Mouse (Mus musculus) brown adipose tissue, adult 24 weeks (tissue): ENCODE data around the gene Gm49403. TPM values are rescaled to one million over a fixed set of nuclear protein-coding genes. Genes with fewer than 3 reads are reported as not detected.
A peak's percentile ranks its signal among the peaks of the same experiment; 100 is the strongest.
"Not testable (repeated sequence)": the region's sequence is repeated elsewhere in the genome, so short reads cannot be mapped to it uniquely, and the experiment has no call there.

Experiments used
- H3K27ac ChIP-seq: fragments of 200-500 bp; replicated peaks from 2 replicates; pipeline ENCODE4 v1.5.1; 2012; ENCODE audit warnings: low read depth, mild to moderate bottlenecking, low read length
- H3K4me1 ChIP-seq: fragments of 200-500 bp; 2 replicates; pipeline ENCODE4 v1.6.1; 2012; ENCODE audit warnings: low read length, mixed read lengths; ENCODE audit not compliant: control insufficient read depth, insufficient read depth, insufficient read length
- H3K4me3 ChIP-seq: fragments of 200-500 bp; 2 replicates; pipeline ENCODE4 v1.5.1; 2012; ENCODE audit warnings: low read depth, mild to moderate bottlenecking, low read length, moderate library complexity; ENCODE audit not compliant: insufficient read depth
- polyA plus RNA-seq: library from polyadenylated mRNA; stranded (reverse); fragments of >200 nt; gene quantifications from 2 replicates; pipeline ENCODE4 v1.2.4, GENCODE M21; 2012; ENCODE audit not compliant: missing spikeins, insufficient read depth, insufficient read length

Gm49403 gene
- not detected in 2 replicates for polyA plus RNA-seq

DNA sequence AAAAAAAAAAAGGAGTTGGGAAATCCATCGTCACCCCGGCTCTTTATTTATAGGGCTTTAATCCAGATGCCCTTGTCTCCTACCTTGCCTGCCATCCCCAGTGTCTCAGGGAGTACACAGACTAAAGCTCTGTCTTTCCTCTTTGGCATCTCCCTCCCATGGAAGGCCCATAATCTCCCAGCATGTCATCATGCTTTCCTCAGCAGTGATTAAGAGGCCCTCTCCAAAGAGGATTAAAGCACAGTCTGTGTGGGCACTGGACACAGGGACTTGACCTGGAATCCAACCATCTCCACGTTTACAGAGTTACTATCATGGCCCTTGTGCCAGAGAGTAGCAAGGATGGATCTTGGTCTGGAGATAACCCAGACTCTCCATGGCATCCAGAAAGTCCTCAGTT is at the start of gene Gm49403, which contains the start of gene Lbhd1:
Gm49403 (plus strand) TSS at position 315 of the 400 bp plus-strand sequence.
Lbhd1 (plus strand) TSS at position 117 of the 400 bp plus-strand sequence.
- no peak within 1 kb of the TSS for H3K4me3 ChIP-seq
- peaks cover 7% of the 10 kb centered on the region; the same call in 1 of the 2 replicates for H3K4me1 ChIP-seq
- no peak within 1 kb of the TSS for H3K27ac ChIP-seq

DNA sequence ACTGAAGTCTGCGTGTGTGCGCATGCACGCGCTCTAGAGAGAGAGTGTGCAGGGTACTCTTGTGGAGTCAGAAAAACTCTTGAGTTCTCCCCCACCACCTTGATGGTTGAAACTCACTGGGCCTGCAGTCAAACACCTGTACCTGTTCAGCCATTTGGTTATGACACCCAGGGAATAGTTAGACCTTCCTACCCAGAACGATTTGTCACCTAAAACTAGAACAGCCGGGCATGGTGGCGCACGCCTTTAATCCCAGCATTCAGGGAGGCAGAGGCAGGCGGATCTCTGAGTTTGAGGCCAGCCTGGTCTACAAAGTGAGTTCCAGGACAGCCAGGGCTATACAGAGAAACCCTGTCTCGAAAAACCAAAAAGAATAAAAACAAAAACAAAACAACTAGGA is 47.4 kb upstream of the Gm49403 start:
- not testable (repeated sequence) for H3K27ac ChIP-seq, H3K4me3 ChIP-seq
- H3K4me1 ChIP-seq, result peaks cover 13% of the 10 kb centered on the region

DNA sequence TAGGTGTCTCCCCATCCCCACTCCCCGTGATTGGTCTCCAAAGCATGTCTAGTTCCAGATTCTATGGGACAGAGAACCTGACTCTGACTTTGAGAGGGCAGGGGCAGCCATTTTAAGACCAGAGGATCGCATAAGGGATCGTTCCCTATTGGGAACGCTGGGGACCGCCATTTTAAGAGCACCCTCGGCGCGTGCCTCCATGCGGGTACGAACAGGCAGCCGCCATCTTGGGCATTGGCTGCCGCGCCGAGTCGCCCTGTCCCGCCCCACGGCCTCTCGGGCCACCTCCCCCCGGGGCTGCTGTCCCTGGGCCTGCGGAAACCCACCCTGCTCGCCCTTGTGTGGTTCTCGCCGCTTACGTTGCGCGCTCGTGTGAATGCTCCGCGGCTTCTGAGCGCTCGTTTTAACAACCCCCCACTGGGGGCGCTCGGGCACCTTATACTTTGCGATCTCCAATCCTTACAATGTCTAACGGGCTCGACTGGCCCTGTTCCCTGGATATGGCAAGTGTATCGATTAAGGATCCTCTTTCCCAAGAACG is 46.4 kb upstream of the Gm49403 start, which contains the start of gene Bscl2:
Bscl2 (plus strand) TSS at position 217 of the 541 bp plus-strand sequence.
- Histone ChIP-seq H3K4me1 (peaks cover 14% of the 10 kb centered on the region), H3K27ac (peak within 1 kb of the TSS; percentile 69), H3K4me3 (peak within 1 kb of the TSS; percentile 72)

DNA sequence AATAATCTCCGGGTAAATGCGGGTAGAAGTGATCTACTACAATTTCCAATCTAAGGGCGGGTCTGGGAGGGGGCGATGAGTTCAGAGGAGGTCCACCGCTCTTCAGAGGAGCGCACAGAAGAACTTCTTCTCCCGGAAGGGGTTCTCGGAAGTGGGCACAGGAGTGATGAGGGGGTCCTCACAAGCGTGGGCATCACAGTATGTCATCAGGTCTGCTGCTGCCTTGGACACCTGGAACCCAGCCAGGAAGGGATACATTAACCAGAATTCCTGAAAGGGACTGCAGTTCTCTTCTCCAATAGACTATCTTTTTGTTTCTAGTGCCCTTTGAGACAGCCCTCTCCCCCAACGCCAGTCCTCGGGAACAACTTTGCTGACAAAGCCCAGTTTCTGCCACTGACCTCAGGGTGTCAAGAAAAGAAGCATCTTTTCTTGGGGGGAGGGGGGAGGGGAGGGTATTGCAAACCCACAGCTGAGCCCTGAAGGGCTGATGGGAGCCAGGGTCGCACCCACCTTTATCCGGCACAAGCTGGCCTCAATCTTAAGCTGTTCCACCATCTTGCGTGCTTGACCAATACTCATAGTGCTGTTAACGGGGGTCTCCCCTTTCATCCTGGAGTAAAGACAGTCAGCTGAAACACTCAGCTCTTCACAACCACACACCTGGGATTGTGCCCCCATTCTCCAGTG is 45.5 kb upstream of the Gm49403 start:
- Histone ChIP-seq H3K4me3 (peak overlapping the region; percentile 72), H3K27ac (peak overlapping the region; percentile 69), H3K4me1 (peaks cover 14% of the 10 kb centered on the region)

DNA sequence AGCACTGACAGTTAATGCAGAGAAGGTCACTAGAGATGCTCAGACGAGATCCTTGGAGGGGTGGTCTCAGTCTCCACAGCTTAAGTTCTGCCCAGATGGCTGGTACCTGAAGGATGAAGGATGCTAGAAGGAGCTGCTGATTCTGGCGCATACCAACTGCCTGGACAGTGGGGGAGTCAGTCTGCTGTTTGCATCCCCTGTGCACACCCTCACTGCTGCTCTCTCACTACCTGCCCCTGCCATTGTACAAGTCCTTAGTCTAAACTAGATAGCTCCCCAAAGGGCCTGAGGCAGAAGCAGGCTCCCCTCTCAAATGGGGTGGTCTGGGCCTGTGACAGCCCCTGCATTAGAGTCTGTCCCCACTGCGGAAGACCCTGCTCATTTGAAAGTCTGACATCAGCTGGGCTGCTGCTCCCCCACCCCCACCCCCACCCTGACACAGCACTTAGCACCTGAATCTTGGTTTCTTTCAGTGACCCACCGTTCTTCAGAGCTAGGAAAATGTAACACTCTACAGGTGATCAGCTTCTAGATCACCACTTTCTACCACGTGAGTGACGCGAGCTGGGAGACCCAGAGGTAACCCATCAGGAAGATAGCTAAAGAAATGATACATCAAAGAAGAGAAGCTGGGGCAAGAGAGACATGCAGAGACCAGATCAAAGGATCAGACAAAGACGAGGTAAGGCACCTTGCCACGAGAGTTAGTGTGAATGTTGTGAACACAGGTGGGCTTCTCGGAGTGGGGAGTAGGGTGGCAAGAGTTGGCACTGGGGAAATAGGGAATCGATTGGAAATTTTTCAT is 44.4 kb upstream of the Gm49403 start, which contains the start of gene Gng3:
Gng3 (minus strand) TSS at position 92 of the 805 bp plus-strand sequence.
- Histone ChIP-seq H3K4me3 (peak within 1 kb of the TSS; percentile 72), H3K27ac (peak within 1 kb of the TSS; percentile 69), H3K4me1 (peaks cover 14% of the 10 kb centered on the region)

DNA sequence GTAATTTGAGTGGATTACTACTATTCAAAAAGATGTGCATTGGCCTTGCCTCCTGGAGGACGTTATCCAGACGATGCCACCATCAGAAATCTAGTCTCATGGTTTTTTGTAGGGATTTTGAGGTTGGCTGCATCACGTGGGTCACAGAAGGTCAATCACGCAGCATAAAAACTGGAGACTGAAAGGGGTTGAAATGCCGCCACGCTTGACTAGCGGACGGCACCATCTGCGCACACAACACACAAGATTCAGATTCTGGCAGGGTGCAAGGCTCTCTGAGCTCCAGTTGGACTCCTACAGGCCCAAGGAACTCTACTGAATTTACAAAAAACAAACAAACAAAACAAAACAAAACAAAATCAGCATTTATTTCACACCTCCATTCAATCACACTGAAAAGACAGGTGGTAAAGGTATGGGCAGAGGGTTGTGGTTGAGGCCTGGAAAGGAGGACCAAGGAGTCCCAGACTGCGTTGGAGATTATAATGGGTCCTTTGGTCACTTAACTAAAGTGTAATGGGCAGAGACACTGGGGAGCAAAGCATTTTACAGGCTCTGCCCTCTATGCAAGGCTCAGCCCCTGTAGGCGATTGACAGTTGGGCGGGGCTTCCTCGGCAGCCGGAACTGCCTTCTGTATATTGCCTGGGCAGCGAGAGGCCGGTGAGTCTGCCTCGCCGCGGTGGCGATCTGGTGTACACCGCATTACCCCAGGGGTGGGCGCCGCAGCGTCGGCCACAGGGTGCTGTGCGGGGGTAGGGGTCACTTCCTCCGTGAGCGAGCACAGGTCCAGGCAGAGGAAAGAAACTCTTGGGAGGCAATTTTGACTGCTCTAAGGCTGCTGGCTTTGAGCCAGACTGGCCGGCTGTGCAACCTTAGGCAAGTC is 43.6 kb upstream of the Gm49403 start:
- Histone ChIP-seq H3K4me3 (peak overlapping the region; percentile 92), H3K4me1 (peaks cover 14% of the 10 kb centered on the region), H3K27ac (peak overlapping the region; percentile 86)

DNA sequence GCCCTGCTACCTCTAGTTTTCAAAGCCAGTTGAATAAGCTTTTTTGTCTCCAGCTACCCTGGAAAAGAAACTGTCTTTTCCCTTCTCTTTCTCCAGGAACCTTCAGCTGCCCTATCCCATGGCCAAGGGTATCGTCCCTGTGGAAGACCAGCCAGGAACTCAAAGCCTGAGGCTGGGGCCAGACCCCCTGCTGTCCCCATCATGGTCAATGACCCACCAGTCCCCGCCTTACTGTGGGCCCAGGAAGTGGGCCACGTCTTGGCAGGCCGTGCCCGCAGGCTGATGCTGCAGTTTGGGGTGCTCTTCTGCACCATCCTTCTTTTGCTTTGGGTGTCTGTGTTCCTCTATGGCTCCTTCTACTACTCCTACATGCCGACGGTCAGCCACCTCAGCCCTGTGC is 42.7 kb upstream of the Gm49403 start:
- Histone ChIP-seq H3K27ac (peak overlapping the region; percentile 86), H3K4me3 (peak overlapping the region; percentile 92)

DNA sequence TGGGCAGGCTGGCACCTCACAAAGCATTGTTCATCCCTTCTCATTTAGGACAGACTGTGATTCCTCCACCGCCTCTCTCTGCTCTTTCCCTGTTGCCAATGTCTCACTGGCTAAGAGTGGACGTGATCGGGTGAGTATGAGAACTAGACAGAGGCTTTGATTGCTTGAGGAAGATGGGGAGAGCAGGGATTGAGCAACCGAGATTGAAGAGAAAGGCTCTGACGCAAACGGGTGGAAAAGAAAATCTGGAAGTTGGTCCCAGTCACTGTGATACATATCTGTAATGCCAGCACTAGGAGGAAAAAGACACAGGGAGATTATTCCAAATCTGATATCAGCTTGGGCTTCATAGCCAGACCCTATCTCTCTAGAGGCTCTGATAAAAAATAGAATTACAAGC is 40.8 kb upstream of the Gm49403 start:
- Histone ChIP-seq H3K4me1 (peaks cover 14% of the 10 kb centered on the region), H3K27ac (peak overlapping the region; percentile 78), H3K4me3 (no peak overlapping the region)

More for the DNA sequence above, 42.7 kb upstream of the Gm49403 start:
- H3K4me1 ChIP-seq, result peaks cover 14% of the 10 kb centered on the region

DNA sequence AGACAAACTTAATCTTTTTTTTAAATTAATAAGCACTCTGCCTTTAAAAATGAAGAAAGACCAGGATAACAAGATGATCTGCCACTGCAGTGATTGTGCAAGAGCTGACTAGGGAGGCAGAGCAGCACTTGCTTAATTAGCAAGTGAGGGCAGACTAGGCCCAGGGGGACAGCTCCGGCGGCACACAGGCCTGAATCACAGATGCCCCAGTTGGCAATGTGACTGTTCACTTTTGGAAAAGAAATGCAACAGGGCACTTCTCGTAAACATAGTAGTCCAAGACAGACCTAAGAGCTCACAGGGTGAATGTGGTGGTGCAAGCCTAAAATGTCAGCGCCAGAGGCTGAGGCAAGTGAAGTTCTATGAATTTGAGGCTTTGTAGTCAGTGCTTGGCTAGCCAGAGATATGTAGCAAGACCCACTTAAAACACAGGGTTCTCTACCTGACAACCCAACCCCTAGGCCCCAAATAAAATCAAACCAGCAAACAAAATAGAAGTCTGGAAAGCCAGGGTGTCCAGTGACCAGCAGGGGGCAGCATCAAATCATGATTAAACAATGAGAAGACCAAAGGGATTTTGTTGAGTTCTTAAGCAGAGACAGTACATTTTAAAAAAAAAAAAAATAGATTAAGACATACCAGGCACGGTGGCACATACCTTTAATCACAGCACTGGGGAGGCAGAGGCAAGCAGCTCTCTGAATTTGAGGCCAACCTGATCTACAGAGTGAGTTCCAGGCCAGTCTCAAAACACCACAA is 39.2 kb upstream of the Gm49403 start:
- Histone ChIP-seq H3K4me1 (peaks cover 9% of the 10 kb centered on the region), H3K27ac (peak overlapping the region; percentile 87), H3K4me3 (no peak overlapping the region)

DNA sequence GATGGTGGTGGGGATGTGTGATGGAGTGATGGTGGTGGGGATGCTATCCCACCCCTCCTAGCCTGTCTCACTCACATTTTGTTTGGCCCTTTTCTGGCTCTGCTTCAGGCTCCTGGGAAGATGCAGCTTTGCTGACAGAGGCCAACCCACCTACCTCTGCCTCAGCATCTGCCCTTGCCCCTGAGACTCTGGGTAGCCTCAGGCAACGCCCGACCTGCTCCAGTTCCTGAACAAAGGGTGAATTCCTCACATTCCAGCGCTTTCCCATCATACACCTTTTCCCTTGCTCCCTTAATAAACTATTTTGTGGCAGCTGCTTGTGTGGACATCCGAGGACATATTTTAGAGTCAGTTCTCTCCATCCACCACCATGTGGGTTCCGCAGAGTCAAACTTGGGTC is 35.4 kb upstream of the Gm49403 start:
- no peak overlapping the region for H3K4me3 ChIP-seq
- peaks cover 4% of the 10 kb centered on the region; the same call in 1 of the 2 replicates for H3K4me1 ChIP-seq
- no peak overlapping the region for H3K27ac ChIP-seq

DNA sequence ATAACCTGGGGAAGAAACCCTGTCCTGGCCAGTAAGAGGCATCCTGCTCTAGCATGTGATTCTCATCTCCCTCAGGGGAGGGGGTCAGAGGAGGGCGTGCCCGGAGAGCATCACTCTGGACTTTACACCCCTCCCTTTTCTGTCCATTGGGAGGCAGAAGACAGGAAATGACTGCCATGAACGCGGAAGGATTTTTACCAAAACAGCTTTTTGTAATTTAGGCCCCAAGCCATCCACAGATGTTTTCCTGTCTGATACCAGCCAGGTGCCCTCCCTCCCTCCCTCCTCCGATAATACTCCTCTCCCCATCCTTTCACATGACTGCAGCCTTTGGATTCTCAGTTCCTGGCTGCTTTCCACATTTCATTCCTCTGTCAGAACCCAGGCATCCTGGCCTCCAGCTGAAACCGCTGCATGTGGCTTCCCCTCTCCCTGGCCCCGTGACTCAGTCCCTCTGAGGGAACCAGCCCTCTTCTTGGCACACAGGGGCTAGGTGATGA is 33.3 kb upstream of the Gm49403 start, which contains the start of gene Lrrn4cl:
Lrrn4cl (plus strand) TSS at position 367 of the 500 bp plus-strand sequence.
- Histone ChIP-seq H3K4me1 (peaks cover 4% of the 10 kb centered on the region; the same call in 1 of the 2 replicates), H3K4me3 (peak within 1 kb of the TSS; percentile 12), H3K27ac (peak within 1 kb of the TSS; percentile 21; the same call in 1 of the 2 replicates)

DNA sequence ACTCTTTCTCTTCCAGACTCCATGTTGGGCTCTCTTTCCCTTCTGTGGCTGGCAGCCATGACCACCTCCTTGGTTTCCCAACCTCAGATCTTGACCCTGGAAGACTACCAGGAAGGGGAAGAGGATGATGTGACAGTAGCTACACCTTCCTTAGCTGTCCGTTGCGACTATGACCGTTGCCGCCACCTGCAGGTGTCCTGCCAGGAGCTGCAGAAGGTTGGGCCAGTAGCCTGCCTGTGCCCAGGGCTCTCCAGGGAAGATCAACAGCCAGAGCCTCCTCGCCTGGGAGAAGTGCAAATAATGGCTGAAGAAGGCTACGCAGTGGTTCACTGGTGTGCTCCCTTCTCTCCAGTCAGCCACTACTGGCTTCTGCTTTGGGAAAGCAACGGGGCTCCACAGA is 32.1 kb upstream of the Gm49403 start:
- no peak overlapping the region for H3K27ac ChIP-seq
- peaks cover 4% of the 10 kb centered on the region; the same call in 1 of the 2 replicates for H3K4me1 ChIP-seq
- H3K4me3 ChIP-seq, result peak overlapping the region; percentile 12

DNA sequence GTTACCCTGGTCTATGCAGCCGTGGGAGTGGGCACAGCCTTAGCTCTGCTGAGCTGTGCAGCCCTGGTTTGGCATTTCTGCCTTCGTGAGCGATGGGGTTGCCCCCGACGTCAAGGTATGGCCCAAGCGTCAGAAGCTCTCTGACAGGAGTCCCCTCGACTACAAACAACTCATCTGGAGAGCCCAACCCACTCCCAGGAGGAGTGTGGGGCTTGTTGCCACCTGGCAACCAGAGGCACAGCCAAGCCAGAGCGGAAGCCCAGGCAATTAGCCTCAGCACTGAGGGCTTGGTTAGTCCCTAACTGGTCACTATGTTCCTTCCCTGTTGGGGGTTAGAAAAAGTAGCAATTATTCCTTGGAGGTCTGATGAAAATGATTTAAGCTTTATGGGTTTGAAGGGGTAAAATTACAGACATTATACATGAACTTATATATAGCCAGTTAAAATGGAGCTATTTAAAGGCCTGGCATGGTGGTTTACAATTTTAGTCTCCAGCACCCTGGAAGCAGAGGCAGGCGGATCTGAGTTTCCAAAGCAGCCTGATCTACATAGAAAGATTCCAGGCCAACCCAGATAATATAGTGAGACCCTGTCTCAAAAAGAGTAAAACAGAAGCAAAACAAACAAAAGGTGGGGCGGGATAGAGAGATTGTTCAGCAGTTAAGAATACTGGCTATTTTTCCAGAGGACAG is 31.3 kb upstream of the Gm49403 start:
- Histone ChIP-seq H3K27ac (peak overlapping the region; percentile 28; the same call in 1 of the 2 replicates), H3K4me1 (peaks cover 4% of the 10 kb centered on the region; the same call in 1 of the 2 replicates), H3K4me3 (peak overlapping the region; percentile 12; the same call in 1 of the 2 replicates)
